Comparison of ENCODE assay signal across 27 mouse cellular contexts in genomic region chr7:34200829-34201228, GRCm38 (mm10). TPM values are rescaled to one million over a fixed set of nuclear protein-coding genes. Genes with fewer than 3 reads are reported as not detected.
A peak's percentile ranks its signal among the peaks of the same experiment; 100 is the strongest.
DNase-seq lines count a peak whose midpoint lies in the region; ATAC-seq and TF ChIP-seq lines count a peak whose summit lies in the region.
"Had no signal": no experiment of that assay in that cellular context is flagged by ENCODE, and none has a peak within 500 bp of the region (broad histone marks: within the 10 kb centered on the region; RNA-seq: fewer than 3 reads in every experiment).

No protein-coding gene starts in this region.

- no peak overlapping the region for H3ac ChIP-seq in myocyte (ENCODE audit: control insufficient read depth, insufficient read length)

- H3K27ac ChIP-seq in CH12.LX (ENCODE audit: insufficient read depth, low read depth) = no peak overlapping the region
- no peak overlapping the region for H3K27ac ChIP-seq in MEL (ENCODE audit: control insufficient read depth, low read depth, low read length)
- peak overlapping the region; percentile 24; the same call in 1 of the 2 replicates for H3K27ac ChIP-seq in stomach, postnatal 0 days (replicated peaks)

- peaks cover 0 to 3% of the 10 kb centered on the region in 2 experiments; a peak in 1 of 4 replicates for H3K4me1 ChIP-seq in CH12.LX (ENCODE audit: control insufficient read depth in 1 of 2, insufficient read depth in 2 of 2)
- H3K4me1 ChIP-seq in MEL (ENCODE audit: control insufficient read depth in 1 of 2, insufficient read depth in 2 of 2, low read length in 2 of 2) = peaks cover 0 to 3% of the 10 kb centered on the region in 2 experiments; a peak in 1 of 4 replicates
- no peaks in the 10 kb centered on the region for H3K4me1 ChIP-seq in stomach, postnatal 0 days (replicated peaks; ENCODE audit: control insufficient read depth, insufficient read depth)

- H3K79me2 ChIP-seq in CH12.LX (replicated peaks; ENCODE audit: control insufficient read depth, extremely low read depth, insufficient read depth, poor library complexity, severe bottlenecking) = 0 out of 2 replicates have a peak, but pooled peaks cover 1% of the 10 kb centered on the region
- H3K79me2 ChIP-seq in MEL (ENCODE audit: control insufficient read depth, insufficient read depth, low read length, poor library complexity) = peaks cover 3% of the 10 kb centered on the region; the same call in 1 of the 2 replicates
- H3K79me2 ChIP-seq in myocyte (ENCODE audit: control insufficient read depth, insufficient read depth) = no peaks in the 10 kb centered on the region

- no peak overlapping the region for H3K4me2 ChIP-seq in CH12.LX (ENCODE audit: insufficient read depth, low read depth, poor library complexity, severe bottlenecking)
- no peak overlapping the region for H3K4me2 ChIP-seq in myocyte (ENCODE audit: low read depth)
- H3K4me2 ChIP-seq in stomach, postnatal 0 days (replicated peaks; ENCODE audit: low read depth) = no peak overlapping the region

- H3K4me3 ChIP-seq in CH12.LX (replicated peaks in 1 of 3; ENCODE audit: low read depth in 2 of 3, low read length in 2 of 3, poor library complexity in 1 of 3) (no peak overlapping the region), MEL (ENCODE audit: control insufficient read depth in 1 of 2, insufficient read depth in 1 of 2, low read depth in 2 of 2, low read length in 2 of 2) (no peak overlapping the region), myocyte (no peak overlapping the region)
- H3K4me3 ChIP-seq in stomach, postnatal 0 days (ENCODE audit: low read depth, low read length) = no peak overlapping the region

- H3K9me3 ChIP-seq in CH12.LX (replicated peaks; ENCODE audit: low read length) = no peaks in the 10 kb centered on the region
- no peaks in the 10 kb centered on the region for H3K9me3 ChIP-seq in MEL (replicated peaks; ENCODE audit: insufficient read depth, low read length)
- no peaks in the 10 kb centered on the region for H3K9me3 ChIP-seq in stomach, postnatal 0 days (ENCODE audit: control insufficient read depth, low read length)
- H3K9me3 ChIP-seq: G1E had no signal

- no peaks in the 10 kb centered on the region for H3K27me3 ChIP-seq in CH12.LX (replicated peaks)
- no peaks in the 10 kb centered on the region for H3K27me3 ChIP-seq in MEL (ENCODE audit: control insufficient read depth in 1 of 2, insufficient read depth in 2 of 2, low read length in 2 of 2)
- no peaks in the 10 kb centered on the region for H3K27me3 ChIP-seq in myocyte (ENCODE audit: control insufficient read depth, insufficient read depth, insufficient read length)
- no peaks in the 10 kb centered on the region for H3K27me3 ChIP-seq in stomach, postnatal 0 days (ENCODE audit: control insufficient read depth, insufficient read depth, low read length)
- H3K27me3 ChIP-seq: Patski had no signal

- no peak for TF ChIP-seq CTCF in CH12.LX (conservative IDR thresholded peaks at IDR 0.05 in 1 of 2, IDR thresholded peaks at IDR 0.05 in 1 of 2; ENCODE audit: low read depth in 2 of 2, low read length in 2 of 2)
- no peak for TF ChIP-seq CTCF in MEL (IDR thresholded peaks at IDR 0.05 in 2 of 3, conservative IDR thresholded peaks at IDR 0.05 in 1 of 3; ENCODE audit: control insufficient read depth in 1 of 3, insufficient read depth in 1 of 3, low read depth in 2 of 3, low read length in 3 of 3, poor library complexity in 1 of 3, severe bottlenecking in 1 of 3)
- no peak for TF ChIP-seq CTCF in stomach, postnatal 0 days (IDR thresholded peaks at IDR 0.05; ENCODE audit: low read depth)

- no peak for TF ChIP-seq EP300 in CH12.LX (IDR thresholded peaks at IDR 0.05; ENCODE audit: low read length)
- TF ChIP-seq EP300 in MEL (IDR thresholded peaks at IDR 0.05; ENCODE audit: low read depth in 1 of 2, low read length in 2 of 2) = no peak
- no peak for TF ChIP-seq EP300 in stomach, postnatal 0 days (optimal IDR thresholded peaks at IDR 0.05)

- ATAC-seq in stomach, postnatal 0 days (ENCODE audit: low FRiP score, low TSS enrichment) = peak; percentile 82
- ATAC-seq: activated CD4-positive, CD25-positive, alpha-beta regulatory T cell, adult 4 months; CD4-positive, CD25-positive, alpha-beta regulatory T cell, adult 4 months; Patski had no signal

- TF ChIP-seq POLR2A in CH12.LX (IDR thresholded peaks at IDR 0.05; ENCODE audit: low read depth, low read length) (no peak), MEL (IDR thresholded peaks at IDR 0.05; ENCODE audit: control insufficient read depth in 1 of 2, insufficient read depth in 1 of 2, low read depth in 1 of 2, low read length in 2 of 2, poor library complexity in 1 of 2) (peak in 1 of 2 experiments; percentile 40; a peak in 1 of 4 replicates), myocyte (IDR thresholded peaks at IDR 0.05; ENCODE audit: insufficient read length, low read depth) (no peak)

- H3K9ac ChIP-seq in CH12.LX (ENCODE audit: insufficient read depth, low read depth) (no peak overlapping the region), MEL (ENCODE audit: control insufficient read depth, low read depth, low read length, poor library complexity, severe bottlenecking) (no peak overlapping the region)
- H3K9ac ChIP-seq in stomach, postnatal 0 days (ENCODE audit: low read length) = no peak overlapping the region

- WGBS in stomach, postnatal 0 days = 100% methylated on average over 2 of the region's 2 CpGs

- TF ChIP-seq RAD21 in CH12.LX (IDR thresholded peaks at IDR 0.05; ENCODE audit: low read depth, low read length) (no peak), MEL (IDR thresholded peaks at IDR 0.05; ENCODE audit: low read depth, low read length) (no peak)

- DNase-seq in CH12.LX (ENCODE audit: extremely low read depth) (no peak), MEL (ENCODE audit: low read depth, low spot score) (peak; percentile 52)
- peak; percentile 49 for DNase-seq in stomach, postnatal 0 days (ENCODE audit: low spot score)
- DNase-seq in frontal cortex, adult 2 months (ENCODE audit: extremely low spot score in 1 of 2, low spot score in 1 of 2) = no peak
- DNase-seq in left cerebral cortex, adult 11 months (ENCODE audit: low spot score) = no peak
- no peak for DNase-seq in left cerebral cortex, adult 8-10 months (ENCODE audit: low spot score in 2 of 2)
- no peak for DNase-seq in adrenal gland, postnatal 10 days
- DNase-seq: adrenal gland, adult 2 months; adrenal gland, adult 8-10 months; adrenal gland, postnatal 14 days; adrenal gland, postnatal 25 days; adrenal gland, postnatal 36 days; B cell, adult 2 months; cerebellum, adult 11 months; cerebellum, adult 11-12 months; cerebellum, adult 18-20 months; cerebellum, adult 2 months; cerebellum, adult 8-10 months had no signal

- in situ Hi-C loops in CH12.LX (cut with MboI; ENCODE audit: low pct_ligation_motif_present, low pct_unique_long_range_greater_than_20kb, low sequenced_read_pairs) = no loop called here

- H3K36me3 ChIP-seq in CH12.LX (replicated peaks in 1 of 2; ENCODE audit: control insufficient read depth in 1 of 2, insufficient read depth in 1 of 2, low read length in 1 of 2) (peaks cover 47 to 52% of the 10 kb centered on the region in 2 experiments), MEL (ENCODE audit: control insufficient read depth in 1 of 2, insufficient read depth in 2 of 2, low read length in 2 of 2) (peaks cover 0 to 5% of the 10 kb centered on the region in 2 experiments; a peak in 3 of 4 replicates), myocyte (ENCODE audit: control insufficient read depth, insufficient read depth) (peaks cover 31% of the 10 kb centered on the region)
- peaks cover 13% of the 10 kb centered on the region for H3K36me3 ChIP-seq in stomach, postnatal 0 days (ENCODE audit: control insufficient read depth, insufficient read depth, low read length)

- dilution Hi-C loops in CH12.LX (cut with MboI; ENCODE audit: extremely low pct_ligation_motif_present, extremely low pct_unique_long_range_greater_than_20kb, low sequenced_read_pairs) = no loop called here

RNA-seq across cellular contexts. Expression of gene Pdcd2l, which starts 4.4 kb away (rescaled TPM):
- total RNA-seq in CH12.LX (2012; rRNA removed) (41.4 and 51.6 TPM in 2 replicates), CH12.LX (2014; rRNA removed) (39.5 and 41.2 TPM in 2 replicates), MEL (2012; rRNA removed) (25.7 and 29.5 TPM in 2 replicates)
- polyA plus RNA-seq in CH12.LX (2012; ENCODE audit: insufficient read length, low read depth) (27.9 and 30.1 TPM in 2 replicates), MEL (2012; ENCODE audit: insufficient read depth in 1 of 2, insufficient read length in 2 of 2, low read depth in 1 of 2, low replicate concordance in 2 of 2, missing spikeins in 1 of 2) (10 to 100 TPM in 1 of 2 experiments, not detected in 1; 26.6 TPM), myocyte (2012; fragmentation: generic; extraction: Trizol) (48.4 TPM)
- 30.4 and 34.6 TPM in 2 replicates for polyA plus RNA-seq in stomach, postnatal 0 days (2015; fragmentation: Nextera tagmentation; extraction: Ambion mirVana)
- 29.9 and 31.1 TPM in 2 replicates for polyA plus RNA-seq in frontal cortex, adult 2 months (2012; rRNA removed)
- 10 to 100 TPM; 22.3 to 25.5 (median 24.2) TPM for total RNA-seq in left cerebral cortex, adult 8-10 months (2022)
- 10 to 100 TPM; 23.2 TPM for total RNA-seq in adrenal gland, postnatal 10 days (2021)

RNA-seq across cellular contexts. Expression of gene Gpi1, which starts 29.3 kb away (rescaled TPM):
- 243 and 332 TPM in 2 replicates for total RNA-seq in CH12.LX (2012; rRNA removed)
- 227 and 278 TPM in 2 replicates for total RNA-seq in CH12.LX (2014; rRNA removed)
- 681 and 693 TPM in 2 replicates for polyA plus RNA-seq in CH12.LX (2012; ENCODE audit: insufficient read length, low read depth)
- 270 and 388 TPM in 2 replicates for total RNA-seq in MEL (2012; rRNA removed)
- polyA plus RNA-seq in MEL (2012; ENCODE audit: insufficient read depth in 1 of 2, insufficient read length in 2 of 2, low read depth in 1 of 2, low replicate concordance in 2 of 2, missing spikeins in 1 of 2) = 1,000 to 10,000 TPM in 1 of 2 experiments, 100 to 1,000 TPM in 1; 727 to 1,355 TPM
- 671 TPM for polyA plus RNA-seq in myocyte (2012; fragmentation: generic; extraction: Trizol)
- polyA plus RNA-seq in stomach, postnatal 0 days (2015; fragmentation: Nextera tagmentation; extraction: Ambion mirVana) = 235 and 244 TPM in 2 replicates
- 771 and 776 TPM in 2 replicates for polyA plus RNA-seq in frontal cortex, adult 2 months (2012; rRNA removed)
- total RNA-seq in left cerebral cortex, adult 8-10 months (2022) = 100 to 1,000 TPM; 683 to 742 (median 696) TPM
- 100 to 1,000 TPM; 373 to 446 TPM for total RNA-seq in adrenal gland, postnatal 10 days (2021)

RNA-seq across cellular contexts. Expression of gene Uba2, which starts 31.4 kb away (rescaled TPM):
- 161 and 180 TPM in 2 replicates for total RNA-seq in CH12.LX (2012; rRNA removed)
- 341 and 373 TPM in 2 replicates for total RNA-seq in CH12.LX (2014; rRNA removed)
- polyA plus RNA-seq in CH12.LX (2012; ENCODE audit: insufficient read length, low read depth) = 180 and 202 TPM in 2 replicates
- 207 and 210 TPM in 2 replicates for total RNA-seq in MEL (2012; rRNA removed)
- 100 to 1,000 TPM in 1 of 2 experiments, not detected in 1; 201 TPM for polyA plus RNA-seq in MEL (2012; ENCODE audit: insufficient read depth in 1 of 2, insufficient read length in 2 of 2, low read depth in 1 of 2, low replicate concordance in 2 of 2, missing spikeins in 1 of 2)
- 48.7 TPM for polyA plus RNA-seq in myocyte (2012; fragmentation: generic; extraction: Trizol)
- polyA plus RNA-seq in stomach, postnatal 0 days (2015; fragmentation: Nextera tagmentation; extraction: Ambion mirVana) = 80.4 and 80.5 TPM in 2 replicates
- 106 and 116 TPM in 2 replicates for polyA plus RNA-seq in frontal cortex, adult 2 months (2012; rRNA removed)
- total RNA-seq in left cerebral cortex, adult 8-10 months (2022) = 10 to 100 TPM; 87.0 to 89.6 (median 87.7) TPM
- total RNA-seq in adrenal gland, postnatal 10 days (2021) = 10 to 100 TPM; 77.6 to 77.7 TPM

RNA-seq across cellular contexts. Expression of gene Gm6096, which starts 50.0 kb away (rescaled TPM):
- total RNA-seq in CH12.LX (2012; rRNA removed) (not detected in 2 replicates), CH12.LX (2014; rRNA removed) (not detected in 2 replicates), MEL (2012; rRNA removed) (not detected in 2 replicates)
- polyA plus RNA-seq in CH12.LX (2012; ENCODE audit: insufficient read length, low read depth) (not detected in 2 replicates), MEL (2012; ENCODE audit: insufficient read depth in 1 of 2, insufficient read length in 2 of 2, low read depth in 1 of 2, low replicate concordance in 2 of 2, missing spikeins in 1 of 2) (not detected), myocyte (2012; fragmentation: generic; extraction: Trizol) (0.13 TPM)
- not detected in 2 replicates for polyA plus RNA-seq in stomach, postnatal 0 days (2015; fragmentation: Nextera tagmentation; extraction: Ambion mirVana)
- polyA plus RNA-seq in frontal cortex, adult 2 months (2012; rRNA removed) = not detected in 2 replicates
- total RNA-seq in left cerebral cortex, adult 8-10 months (2022) = not detected
- not detected for total RNA-seq in adrenal gland, postnatal 10 days (2021)
- total RNA-seq: adrenal gland, adult 18-20 months; adrenal gland, adult 2 months; adrenal gland, adult 8-10 months; adrenal gland, postnatal 14 days; adrenal gland, postnatal 25 days; adrenal gland, postnatal 36 days; adrenal gland, postnatal 4 days; ES-E14; G1E had no signal
- polyA plus RNA-seq: activated CD4-positive, CD25-positive, alpha-beta regulatory T cell, adult 4 months; adrenal gland, adult 2 months; brain, embryonic 14.5 days; cerebellum, adult 2 months; G1E had no signal

Comparison
In these comparisons a context has a peak if more than half of its experiments do, and no peak if none do; other contexts are left out.
1. DNase-seq: peak in MEL (single experiment) and stomach, postnatal 0 days (single experiment); none in CH12.LX (single experiment), frontal cortex, adult 2 months (0 of 2), left cerebral cortex, adult 11 months (single experiment), left cerebral cortex, adult 8-10 months (0 of 2) and adrenal gland, postnatal 10 days (single experiment).
2. Of the 35 proteins assayed by ChIP-seq in both MEL and CH12.LX: peak only in MEL: none; only in CH12.LX: none; in both: POLR2AphosphoS2; in neither: 33; mixed calls (peak in some experiments, not most) for 1.